Mouse (Mus musculus) heart, embryonic 13.5 days (tissue): ENCODE results near the gene Fbxw4. TPM values are rescaled to one million over a fixed set of nuclear protein-coding genes. Genes with fewer than 3 reads are reported as not detected.

Source experiments
- ATAC-seq: fragments of 200-750 bp; cut with Nextera tagmentation; 2 replicates; pipeline ENCODE4 v1.8.0; 2017; ENCODE audit warnings: moderate TSS enrichment; ENCODE audit not compliant: insufficient number of reproducible peaks, low FRiP score, low TSS enrichment; ENCODE audit errors: extremely low read depth
- H3K27ac ChIP-seq: fragments of 300-500 bp; sonication (generic); replicated peaks from 2 replicates; pipeline ENCODE4 v1.5.1; 2015; ENCODE audit warnings: moderate library complexity, mild to moderate bottlenecking, inconsistent platforms
- H3K27me3 ChIP-seq: fragments of 300-500 bp; sonication (generic); replicated peaks from 2 replicates; pipeline ENCODE4 v1.6.1; 2015; ENCODE audit warnings: mild to moderate bottlenecking, inconsistent platforms
- H3K36me3 ChIP-seq: fragments of 300-500 bp; sonication (generic); 2 replicates; pipeline ENCODE4 v1.6.1; 2015; ENCODE audit warnings: mild to moderate bottlenecking, inconsistent platforms
- H3K4me1 ChIP-seq: fragments of 300-500 bp; sonication (generic); 2 replicates; pipeline ENCODE4 v1.6.1; 2015; ENCODE audit warnings: inconsistent platforms
- H3K4me2 ChIP-seq: fragments of 300-500 bp; sonication (generic); 2 replicates; pipeline ENCODE4 v1.6.1; 2015; ENCODE audit warnings: inconsistent platforms, mild to moderate bottlenecking, moderate library complexity
- H3K4me3 ChIP-seq: fragments of 300-500 bp; sonication (generic); 2 replicates; pipeline ENCODE4 v1.5.1; 2015; ENCODE audit warnings: moderate library complexity, mild to moderate bottlenecking, inconsistent platforms
- H3K9ac ChIP-seq: fragments of 300-500 bp; sonication (generic); 2 replicates; pipeline ENCODE4 v1.6.1; 2015; ENCODE audit warnings: inconsistent platforms, mild to moderate bottlenecking, moderate library complexity
- H3K9me3 ChIP-seq: fragments of 300-500 bp; sonication (generic); 2 replicates; pipeline ENCODE4 v1.6.1; 2016; ENCODE audit warnings: inconsistent platforms
- WGBS: fragments of 180-500 bp; shearing (Covaris S2); methylation state at CpG from one replicate; pipeline ENCODE4 v1.1.7; 2015; ENCODE audit warnings: mixed read lengths; 5-methylcytosine and 5-hydroxymethylcytosine counted together
- polyA plus RNA-seq: library from polyadenylated mRNA; unstranded; fragments of >200 nt; fragmentation: Nextera tagmentation; extraction: Ambion mirVana; gene quantifications from 2 replicates; pipeline ENCODE4 v1.2.1, GENCODE M21; 2015

Fbxw4 gene
- polyA plus RNA-seq, 1 experiment from 2014 or later: 3.3 TPM

DNA sequence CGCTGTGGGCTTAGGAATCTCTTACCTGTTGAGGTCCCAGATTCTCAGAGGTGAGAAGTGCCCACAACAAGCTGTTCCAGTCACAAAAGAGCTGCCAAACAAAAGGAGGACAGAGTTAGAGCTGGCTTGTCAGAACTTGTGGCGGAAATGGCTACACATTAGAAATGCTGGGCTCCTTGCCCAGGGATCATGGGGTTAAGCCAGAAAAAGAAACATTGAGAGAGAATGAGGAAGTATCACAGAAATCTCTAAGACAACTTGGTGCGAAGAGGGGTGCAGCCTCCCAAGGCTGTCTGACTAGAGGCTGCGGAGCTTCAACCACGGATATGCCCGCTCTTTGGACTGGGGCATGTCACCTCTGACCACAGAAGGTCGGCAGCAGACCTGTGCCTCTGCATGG lies 68.4 kb downstream of the Fbxw4 start:
- H3K4me1 ChIP-seq: peaks cover 14% of the 10 kb centered on the region
- H3K27me3 ChIP-seq: no peaks in the 10 kb centered on the region
- H3K4me3 ChIP-seq: no peak overlapping the region
- WGBS: 77% methylated on average over 7 of the region's 7 CpGs
- H3K9ac ChIP-seq: 0 out of 2 replicates have a peak overlapping the region, but pooled peaks have one; percentile 47
- H3K27ac ChIP-seq: peak overlapping the region; percentile 39; the same call in 1 of the 2 replicates
- no peak overlapping the region for H3K4me2 ChIP-seq
- H3K9me3 ChIP-seq: no peaks in the 10 kb centered on the region
- peaks cover 28% of the 10 kb centered on the region for H3K36me3 ChIP-seq
- ATAC-seq: no peak

DNA sequence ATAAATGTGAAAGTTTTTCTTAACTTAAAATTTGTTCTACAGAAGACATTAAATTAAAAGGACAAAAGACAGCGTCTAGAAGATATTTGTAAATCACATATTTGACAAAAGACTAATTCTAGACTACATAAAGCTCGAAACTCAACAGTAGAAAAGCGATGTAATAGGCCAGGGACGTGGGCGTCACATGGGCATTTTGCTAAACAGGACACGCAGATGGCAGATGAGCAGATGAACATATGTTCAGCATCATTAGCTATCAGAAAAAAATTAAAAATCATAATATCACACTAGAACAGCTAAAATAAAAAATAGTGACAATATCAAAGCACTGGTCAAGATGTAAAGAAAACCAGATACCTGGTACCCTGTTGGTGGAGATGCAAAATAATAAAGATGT lies 70.4 kb downstream of the Fbxw4 start:
- Histone ChIP-seq H3K36me3 (peaks cover 28% of the 10 kb centered on the region), H3K4me2 (no peak overlapping the region), H3K9ac (no peak overlapping the region), H3K4me3 (no peak overlapping the region), H3K4me1 (peaks cover 17% of the 10 kb centered on the region), H3K9me3 (no peaks in the 10 kb centered on the region), H3K27ac (no peak overlapping the region), H3K27me3 (no peaks in the 10 kb centered on the region)
- ATAC-seq: no peak
- 89% methylated on average over 6 of the region's 6 CpGs for WGBS

DNA sequence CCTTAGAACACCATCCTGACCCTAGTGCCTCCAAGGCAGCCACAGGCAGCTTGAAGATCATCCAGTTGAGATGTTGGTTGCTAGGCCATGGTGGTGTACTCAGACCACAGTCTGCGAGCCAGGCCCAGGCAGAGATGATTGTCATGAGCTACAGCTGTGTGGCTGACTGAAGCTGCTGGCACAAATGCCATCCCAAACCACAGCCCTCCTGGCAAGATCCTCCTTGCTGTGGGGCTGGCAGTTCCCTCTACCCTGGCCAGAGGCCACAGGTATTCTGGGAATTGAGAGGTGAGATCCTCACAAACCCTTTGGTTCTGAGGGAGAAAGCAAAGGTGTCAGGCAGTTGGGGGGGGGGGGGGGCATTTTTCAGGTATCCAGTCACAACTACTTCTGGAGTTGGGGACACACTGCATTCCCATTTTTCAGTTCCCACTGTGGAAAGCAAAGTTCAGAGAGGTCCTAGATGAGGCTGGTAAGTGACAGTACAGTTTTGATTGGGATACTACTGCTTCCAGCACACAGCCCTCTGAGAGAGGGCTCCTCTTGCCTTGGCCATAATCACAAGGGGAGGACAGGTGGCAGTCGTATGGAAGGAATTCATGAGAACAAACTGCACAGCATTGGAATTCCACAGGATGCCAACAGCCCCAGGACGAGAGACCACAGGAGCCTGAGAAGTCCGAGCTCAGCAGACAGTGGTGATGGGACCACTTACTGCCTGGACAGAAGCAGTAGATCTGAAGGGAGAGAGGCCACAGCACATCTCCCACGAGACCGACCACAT lies 72.4 kb downstream of the Fbxw4 start:
- Histone ChIP-seq H3K4me3 (no peak overlapping the region), H3K27me3 (no peaks in the 10 kb centered on the region), H3K9ac (no peak overlapping the region), H3K4me1 (peaks cover 17% of the 10 kb centered on the region), H3K9me3 (no peaks in the 10 kb centered on the region), H3K36me3 (peaks cover 32% of the 10 kb centered on the region), H3K27ac (no peak overlapping the region), H3K4me2 (no peak overlapping the region)
- ATAC-seq: no peak
- WGBS: 65% methylated on average over 6 of the region's 6 CpGs

DNA sequence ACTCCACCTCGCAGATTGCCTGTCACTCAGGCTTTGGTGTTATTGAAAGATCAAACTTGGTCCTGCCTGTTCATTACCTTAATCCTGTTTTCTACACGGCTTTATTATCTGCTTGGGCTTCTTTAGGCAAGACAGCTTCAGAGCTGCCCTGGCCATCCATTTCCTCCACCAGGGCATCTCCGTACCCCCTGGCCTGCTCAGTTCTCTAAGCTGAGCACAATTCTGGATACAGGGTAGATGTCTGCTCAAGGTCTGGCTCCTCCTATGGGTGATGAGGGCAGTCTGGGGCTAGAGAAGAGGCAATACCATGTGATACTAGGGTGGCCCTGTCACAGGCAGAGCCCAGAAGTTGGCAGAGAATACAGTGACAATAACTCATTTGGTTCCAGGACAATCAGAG lies 73.3 kb downstream of the Fbxw4 start:
- H3K4me2 ChIP-seq: no peak overlapping the region
- H3K36me3 ChIP-seq: peaks cover 32% of the 10 kb centered on the region
- ATAC-seq: no peak
- no peaks in the 10 kb centered on the region for H3K9me3 ChIP-seq
- H3K27ac ChIP-seq: no peak overlapping the region
- H3K4me3 ChIP-seq: no peak overlapping the region
- WGBS: 43% methylated on average over 3 of the region's 3 CpGs
- peaks cover 23% of the 10 kb centered on the region for H3K4me1 ChIP-seq
- H3K27me3 ChIP-seq: no peaks in the 10 kb centered on the region
- no peak overlapping the region for H3K9ac ChIP-seq

DNA sequence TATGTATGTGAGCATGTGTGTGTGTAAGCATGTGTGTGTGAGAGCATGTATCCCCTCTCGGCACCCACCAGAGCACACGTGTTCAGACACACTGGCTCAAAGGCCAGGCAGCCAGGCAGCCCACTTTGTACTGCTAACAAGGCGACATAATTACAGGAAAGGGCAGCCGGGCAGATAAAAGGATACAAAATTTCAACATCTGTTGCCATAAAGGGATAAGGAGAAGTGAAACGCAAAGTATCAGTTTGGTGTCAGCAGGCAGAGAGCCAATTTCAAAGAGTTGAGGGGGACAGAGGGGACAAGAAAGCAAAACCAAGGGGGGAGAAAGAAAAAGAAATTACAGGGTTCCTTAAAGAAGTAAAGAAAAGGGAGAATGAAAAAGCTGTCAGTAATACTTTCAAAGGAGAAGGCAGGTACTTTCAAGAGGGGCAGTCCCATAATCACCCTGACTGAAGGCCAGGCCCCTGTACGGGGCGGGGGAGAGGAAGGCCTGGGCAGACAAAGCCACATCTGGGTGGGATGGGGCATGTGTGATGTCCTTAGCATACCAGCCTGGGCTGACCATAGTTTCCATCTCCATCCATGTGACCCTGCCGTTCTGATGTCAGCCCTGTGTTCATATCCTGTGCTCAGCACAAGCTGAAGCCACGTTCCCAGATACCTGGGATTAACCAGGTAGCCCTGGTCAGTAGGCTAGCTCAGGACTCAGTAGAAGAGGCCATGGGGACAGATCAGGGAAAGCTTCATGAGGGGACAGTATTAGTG lies 75.1 kb downstream of the Fbxw4 start:
- Histone ChIP-seq H3K36me3 (peaks cover 30% of the 10 kb centered on the region), H3K4me2 (no peak overlapping the region), H3K9ac (no peak overlapping the region), H3K27ac (no peak overlapping the region), H3K9me3 (peaks cover 3% of the 10 kb centered on the region; the same call in 1 of the 2 replicates), H3K4me3 (no peak overlapping the region), H3K4me1 (peaks cover 25% of the 10 kb centered on the region), H3K27me3 (no peaks in the 10 kb centered on the region)
- WGBS: 64% methylated on average over 9 of the region's 9 CpGs
- ATAC-seq: no peak

DNA sequence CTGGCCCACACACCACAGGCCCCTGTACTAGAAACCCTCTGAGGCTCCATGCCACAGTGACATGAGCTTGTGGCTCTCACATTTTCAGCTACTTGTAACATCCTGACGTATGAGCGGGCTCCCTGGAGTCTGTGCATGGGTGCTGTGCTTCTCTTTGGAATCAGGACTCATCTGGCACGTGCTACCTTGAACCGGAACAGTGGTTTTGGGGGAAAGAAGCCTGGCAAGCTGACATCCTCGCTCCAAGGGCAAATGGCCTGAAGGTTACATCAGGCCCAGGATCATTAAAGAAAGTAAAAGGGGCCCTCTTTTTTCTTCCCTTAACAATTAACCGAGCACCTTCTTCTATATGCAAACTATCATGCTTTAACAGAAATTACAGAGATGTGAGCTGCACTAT lies 77.0 kb downstream of the Fbxw4 start:
- Histone ChIP-seq H3K9ac (no peak overlapping the region), H3K4me1 (peaks cover 37% of the 10 kb centered on the region), H3K27me3 (no peaks in the 10 kb centered on the region), H3K27ac (no peak overlapping the region), H3K4me3 (no peak overlapping the region), H3K36me3 (peaks cover 33% of the 10 kb centered on the region), H3K4me2 (no peak overlapping the region), H3K9me3 (peaks cover 3% of the 10 kb centered on the region; the same call in 1 of the 2 replicates)
- WGBS: 84% methylated on average over 6 of the region's 6 CpGs
- ATAC-seq: no peak

DNA sequence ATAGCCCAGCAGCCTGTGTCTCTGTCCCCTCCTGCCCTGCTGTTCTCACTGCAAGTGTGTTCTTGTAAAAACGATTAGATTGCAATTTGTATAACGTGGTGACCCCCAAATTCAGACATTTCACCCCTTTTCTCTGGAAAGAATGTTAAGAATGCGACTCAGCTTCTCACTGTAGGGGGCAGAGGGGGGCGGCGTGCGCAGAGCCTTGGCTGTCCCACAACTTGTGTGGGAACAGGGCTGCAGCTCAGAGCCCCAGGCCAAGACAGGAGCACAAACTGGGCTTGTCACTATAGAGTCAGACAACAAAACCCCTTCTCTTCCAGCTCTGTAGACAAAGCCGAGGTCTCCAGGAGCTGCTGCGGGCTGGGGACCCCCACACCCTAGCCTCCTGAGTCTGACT lies 78.0 kb downstream of the Fbxw4 start:
- ATAC-seq: no peak
- WGBS: 34% methylated on average over 8 of the region's 8 CpGs
- 0 out of 2 replicates have a peak overlapping the region, but pooled peaks have one; percentile 25 for H3K9ac ChIP-seq

DNA sequence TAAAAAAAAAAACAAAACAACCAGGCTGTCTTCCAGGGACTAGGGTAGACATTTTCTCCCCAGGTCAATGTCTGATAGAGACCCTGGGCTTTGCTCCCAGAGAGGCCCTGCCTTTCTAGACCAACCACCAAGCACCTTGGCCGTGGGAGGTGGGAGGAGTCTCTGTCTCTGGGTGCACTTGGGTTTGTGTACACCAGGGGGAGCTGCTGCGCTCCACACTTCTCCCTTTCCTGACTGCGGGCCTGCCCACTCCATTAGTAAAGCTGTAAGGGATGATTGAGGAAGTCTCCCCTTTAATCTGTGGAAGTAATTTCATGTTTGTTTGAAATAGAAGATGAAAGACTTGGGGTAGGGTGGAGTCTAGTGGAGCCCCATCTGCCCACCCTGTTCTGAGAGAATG lies 78.9 kb downstream of the Fbxw4 start:
- Histone ChIP-seq H3K36me3 (peaks cover 45% of the 10 kb centered on the region), H3K9me3 (peaks cover 3% of the 10 kb centered on the region; the same call in 1 of the 2 replicates), H3K4me1 (peaks cover 44% of the 10 kb centered on the region), H3K4me2 (no peak overlapping the region), H3K4me3 (no peak overlapping the region), H3K27ac (no peak overlapping the region), H3K9ac (no peak overlapping the region), H3K27me3 (no peaks in the 10 kb centered on the region)
- ATAC-seq: no peak
- WGBS: 66% methylated on average over 3 of the region's 3 CpGs

More for the DNA sequence above, 78.0 kb downstream of the Fbxw4 start:
- Histone ChIP-seq H3K9me3 (peaks cover 3% of the 10 kb centered on the region; the same call in 1 of the 2 replicates), H3K4me3 (no peak overlapping the region), H3K36me3 (peaks cover 39% of the 10 kb centered on the region), H3K4me2 (no peak overlapping the region), H3K4me1 (peaks cover 39% of the 10 kb centered on the region), H3K27ac (no peak overlapping the region), H3K27me3 (no peaks in the 10 kb centered on the region)

DNA sequence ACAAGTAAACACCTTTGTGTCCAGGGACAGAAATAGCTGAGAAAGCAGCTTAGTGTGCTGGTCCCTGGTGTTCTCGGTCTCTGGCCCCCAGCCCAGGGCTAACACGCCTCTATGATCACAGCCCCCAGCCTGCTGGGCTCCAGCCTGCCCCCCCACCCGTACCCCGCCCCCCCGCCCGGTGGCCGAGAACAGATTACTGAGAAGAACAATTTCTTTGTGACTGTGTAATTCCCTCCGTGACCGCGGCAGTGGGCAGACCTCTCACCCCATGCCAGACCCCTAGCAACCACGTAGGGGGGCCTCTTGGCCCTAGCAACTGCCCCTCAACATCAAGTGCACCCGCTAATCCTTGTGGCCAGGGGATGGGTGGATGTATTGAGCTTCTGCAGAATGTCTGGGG lies 79.9 kb downstream of the Fbxw4 start:
- Histone ChIP-seq H3K27me3 (no peaks in the 10 kb centered on the region), H3K36me3 (peaks cover 45% of the 10 kb centered on the region), H3K9me3 (peaks cover 3% of the 10 kb centered on the region; the same call in 1 of the 2 replicates), H3K4me3 (no peak overlapping the region), H3K9ac (no peak overlapping the region), H3K27ac (no peak overlapping the region), H3K4me1 (peaks cover 51% of the 10 kb centered on the region), H3K4me2 (no peak overlapping the region)
- WGBS: 66% methylated on average over 12 of the region's 12 CpGs
- ATAC-seq: no peak

DNA sequence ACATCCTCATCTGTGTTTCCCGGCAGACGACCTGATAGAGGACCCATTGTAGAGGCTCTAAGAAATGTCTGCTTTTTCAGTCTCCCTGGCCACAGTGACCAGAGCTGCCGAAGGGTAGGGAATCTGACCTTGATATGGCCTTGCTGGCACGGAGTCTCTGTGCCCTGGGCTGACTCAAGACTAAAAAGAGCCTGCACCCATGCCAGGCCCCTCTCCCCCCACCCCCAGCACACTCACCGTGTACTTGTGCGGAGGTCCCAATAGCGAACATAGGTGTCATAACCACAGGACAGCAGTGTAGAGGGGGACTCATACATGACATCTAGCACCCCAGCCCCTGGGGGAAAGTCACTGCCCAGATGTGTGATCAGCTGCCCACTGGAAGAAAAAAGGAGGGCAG lies 80.7 kb downstream of the Fbxw4 start:
- Histone ChIP-seq H3K4me1 (peaks cover 57% of the 10 kb centered on the region), H3K27ac (no peak overlapping the region), H3K9ac (peak overlapping the region; percentile 47), H3K4me3 (no peak overlapping the region), H3K9me3 (peaks cover 3% of the 10 kb centered on the region; the same call in 1 of the 2 replicates), H3K27me3 (no peaks in the 10 kb centered on the region), H3K36me3 (peaks cover 45% of the 10 kb centered on the region), H3K4me2 (no peak overlapping the region)
- WGBS: 61% methylated on average over 7 of the region's 7 CpGs
- no peak for ATAC-seq

DNA sequence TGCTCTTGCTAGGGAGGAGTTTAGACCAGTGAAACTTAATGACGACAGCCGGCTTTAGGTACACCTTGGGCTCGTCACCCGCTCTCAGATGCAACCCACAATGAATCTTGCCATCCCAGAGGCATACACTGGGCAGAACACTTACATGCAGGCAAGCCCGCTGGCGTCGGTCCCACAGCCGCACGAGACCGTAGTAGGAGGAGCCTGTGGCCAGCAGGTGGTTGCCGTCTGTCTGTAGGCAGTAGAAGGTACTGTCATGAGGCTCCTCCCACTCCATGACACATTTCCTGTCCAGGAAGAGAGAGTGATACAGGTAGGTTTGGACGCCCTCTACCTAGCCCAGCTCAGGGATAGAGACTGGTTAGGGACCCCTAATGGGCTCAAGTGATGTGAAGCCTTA lies 81.1 kb downstream of the Fbxw4 start:
- Histone ChIP-seq H3K9ac (peak overlapping the region; percentile 47; the same call in 1 of the 2 replicates), H3K9me3 (peaks cover 3% of the 10 kb centered on the region; the same call in 1 of the 2 replicates), H3K27ac (no peak overlapping the region), H3K4me2 (no peak overlapping the region), H3K27me3 (no peaks in the 10 kb centered on the region), H3K4me1 (peaks cover 62% of the 10 kb centered on the region), H3K36me3 (peaks cover 45% of the 10 kb centered on the region), H3K4me3 (no peak overlapping the region)
- no peak for ATAC-seq
- WGBS: 76% methylated on average over 12 of the region's 12 CpGs
